Comparison of ENCODE assay signal across 1 mouse cellular context in the genomic region with DNA sequence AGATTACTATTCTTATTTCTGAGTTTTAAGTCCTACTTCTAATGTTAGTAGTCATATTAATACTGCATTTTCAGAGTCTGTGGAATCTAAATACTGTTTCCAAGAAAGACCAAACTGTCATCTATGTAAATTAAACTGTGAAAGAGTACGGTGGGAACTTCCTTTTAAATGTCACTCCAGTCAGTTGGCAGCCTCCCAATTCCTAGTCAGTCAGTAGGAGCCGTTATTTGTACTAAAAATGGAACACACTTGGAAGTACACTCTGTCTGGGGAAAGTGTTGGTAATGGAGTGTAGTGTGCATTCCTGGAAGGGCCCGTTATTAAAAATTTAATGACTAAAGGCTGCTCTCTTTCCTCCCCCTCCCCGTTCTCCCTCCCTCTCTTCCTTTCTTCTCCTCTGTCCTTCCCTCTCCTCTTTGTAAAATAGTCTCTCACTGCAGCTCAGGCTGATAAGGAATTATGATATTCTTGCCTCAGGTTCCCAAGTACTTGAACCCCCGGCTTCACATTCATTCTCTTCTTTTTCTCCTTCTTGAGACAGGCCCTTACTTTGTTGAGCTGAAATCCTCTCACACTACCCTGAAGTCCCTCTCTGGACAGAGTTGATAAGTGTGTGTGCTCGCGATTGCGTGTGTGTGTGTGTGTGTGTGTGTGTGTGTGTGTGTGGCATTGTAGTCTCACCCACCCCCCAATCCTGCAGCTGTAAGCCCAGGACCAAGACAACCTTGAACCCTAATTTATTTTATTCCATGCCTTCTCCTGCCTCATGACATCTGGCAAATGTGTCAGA.
A peak's percentile ranks its signal among the peaks of the same experiment; 100 is the strongest.
TF ChIP-seq lines count a peak whose summit lies in the region.

No protein-coding gene starts in this region.

TF ChIP-seq in MEL, 35 proteins besides CTCF, POLR2A, EP300 and RAD21 (continued from another document):
- TF ChIP-seq GATA1 (IDR thresholded peaks at IDR 0.05; ENCODE audit: low read depth, low read length) = peak; percentile 60
- peak; percentile 90; the same call in 1 of the 2 replicates for TF ChIP-seq MEF2A (IDR thresholded peaks at IDR 0.05; ENCODE audit: extremely low read depth, insufficient replicate concordance, low read depth, low read length, poor library complexity, severe bottlenecking)
- peak; percentile 26; the same call in 1 of the 2 replicates for TF ChIP-seq TBP (IDR thresholded peaks at IDR 0.05; ENCODE audit: low read depth, low read length)
- peak; percentile 90 for TF ChIP-seq ETS1 (IDR thresholded peaks at IDR 0.05; ENCODE audit: low read depth, low read length)
- no peak for TF ChIP-seq MAX (IDR thresholded peaks at IDR 0.05; ENCODE audit: low read length)
